Mouse (Mus musculus): ENCODE measurements around the gene Rnf121. TPM values are rescaled to one million over a fixed set of nuclear protein-coding genes. Genes with fewer than 3 reads are reported as not detected.
A peak's percentile ranks its signal among the peaks of the same experiment; 100 is the strongest.

Rnf121 gene
- polyA plus RNA-seq (2012; rRNA removed) = 14.2 and 17.7 TPM in 2 replicates

DNA sequence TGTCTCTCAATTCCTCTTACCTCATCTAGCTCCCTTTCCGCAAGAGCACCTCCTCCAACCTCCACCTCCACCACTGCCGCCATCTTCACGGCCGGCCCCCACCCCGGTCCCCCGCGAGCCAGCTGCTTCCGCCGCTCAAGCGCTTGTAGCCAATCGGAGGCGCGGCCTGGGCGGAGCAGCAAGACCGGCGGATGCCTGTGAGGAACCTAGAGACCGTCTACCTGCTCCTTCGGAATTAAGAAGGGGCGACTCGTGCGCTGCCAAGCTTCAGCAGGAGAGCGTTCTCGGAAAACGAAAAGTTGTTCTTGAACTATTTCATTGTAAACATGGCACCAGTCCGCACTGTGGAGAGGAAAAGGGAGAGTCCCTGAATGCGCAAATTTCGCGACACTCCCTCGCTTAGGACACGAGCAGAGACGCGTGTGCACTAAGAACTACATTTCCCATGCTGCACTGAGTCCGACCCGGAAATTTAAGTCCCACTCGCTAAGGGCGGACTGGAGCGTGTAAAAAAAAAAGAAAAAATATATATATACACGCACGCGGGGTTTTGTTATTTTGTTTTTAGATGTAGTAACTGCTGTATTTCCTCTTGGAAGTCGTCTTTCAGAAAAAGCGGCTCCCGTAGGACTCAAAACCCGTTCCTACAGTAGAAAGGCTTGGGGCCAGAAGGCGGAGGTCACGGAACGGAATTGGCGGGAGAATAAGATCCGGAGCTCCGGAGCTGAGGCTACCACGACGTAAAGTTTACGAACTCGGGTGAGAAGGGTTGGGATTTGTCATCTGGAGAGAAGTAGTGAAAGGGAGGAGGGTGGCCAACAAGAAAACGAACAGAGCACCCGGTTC, at the start of gene Rnf121, which contains the start of the genes Xndc1 and Xntrpc:
Rnf121 (minus strand) TSS at position 424 of the 846 bp plus-strand sequence.
Xndc1 (plus strand) TSS at position 466 of the 846 bp plus-strand sequence.
Xntrpc (plus strand) TSS at position 668 of the 846 bp plus-strand sequence.
- H3K36me3 ChIP-seq (ENCODE audit: control insufficient read depth, insufficient read depth, low read length) = no peaks in the 10 kb centered on the region
- no peak for TF ChIP-seq CTCF (IDR thresholded peaks at IDR 0.05; ENCODE audit: extremely low read depth, insufficient read depth, insufficient read length, insufficient replicate concordance)
- TF ChIP-seq POLR2A (IDR thresholded peaks at IDR 0.05; ENCODE audit: low read depth, low read length) = peak; percentile 29
- under 1% methylated on average over 56 of the region's 56 CpGs for WGBS

DNA sequence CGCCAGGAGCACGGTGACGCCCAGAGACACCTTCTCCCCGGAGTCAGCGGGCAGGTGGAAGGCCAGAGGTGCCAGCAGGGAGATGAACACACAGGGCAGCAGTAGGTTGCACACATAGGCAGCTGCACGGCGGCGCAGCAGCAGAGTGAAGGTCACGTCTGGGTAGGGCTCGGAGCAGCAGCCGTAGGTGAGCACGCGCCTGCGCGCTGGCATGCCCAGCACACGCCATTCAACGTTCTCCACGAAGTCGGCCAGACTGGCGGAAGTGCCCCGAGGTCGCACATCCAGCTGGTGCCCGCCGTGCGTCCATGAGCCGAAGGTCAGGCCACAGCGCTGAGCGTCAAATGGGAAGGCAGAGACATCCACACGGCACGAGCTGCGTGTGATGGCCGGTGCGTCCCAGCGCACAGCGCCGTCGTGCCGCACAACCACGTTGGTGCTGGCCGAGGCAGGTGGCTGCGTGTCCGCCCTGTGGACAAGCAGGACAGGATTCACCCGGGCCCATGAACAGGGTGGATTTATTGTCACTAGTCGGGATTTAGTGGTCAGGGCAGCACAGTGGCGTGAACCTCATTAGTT, 48.0 kb upstream of the Rnf121 start:
- TF ChIP-seq POLR2A (IDR thresholded peaks at IDR 0.05; ENCODE audit: low read depth, low read length) = no peak
- TF ChIP-seq CTCF (IDR thresholded peaks at IDR 0.05; ENCODE audit: extremely low read depth, insufficient read depth, insufficient read length, insufficient replicate concordance) = no peak
- Histone ChIP-seq H3K27me3 (ENCODE audit: control insufficient read depth, insufficient read depth, low read length) (no peaks in the 10 kb centered on the region), H3K36me3 (ENCODE audit: control insufficient read depth, insufficient read depth, low read length) (no peaks in the 10 kb centered on the region), H3K27ac (ENCODE audit: insufficient read depth, low read length) (no peak overlapping the region), H3K4me3 (ENCODE audit: extremely low read depth, insufficient read depth, insufficient read length) (no peak overlapping the region), H3K4me1 (ENCODE audit: control insufficient read depth, insufficient read depth, insufficient read length) (no peaks in the 10 kb centered on the region)
- no peak for DNase-seq (ENCODE audit: low read depth in 1 of 2, low spot score in 2 of 2)
- WGBS = 87% methylated on average over 45 of the region's 45 CpGs

More for the DNA sequence above, at the start of gene Rnf121, which contains the start of the genes Xndc1 and Xntrpc:
- DNase-seq (ENCODE audit: low read depth in 1 of 2, low spot score in 2 of 2) = peak; percentile 83 to 90
- H3K27ac ChIP-seq (ENCODE audit: insufficient read depth, low read length) = peak within 1 kb of the TSS; percentile 78
- H3K27me3 ChIP-seq (ENCODE audit: control insufficient read depth, insufficient read depth, low read length) = no peaks in the 10 kb centered on the region
- H3K4me1 ChIP-seq (ENCODE audit: control insufficient read depth, insufficient read depth, insufficient read length) = no peaks in the 10 kb centered on the region; the same call in 1 of the 2 replicates
- peak within 1 kb of the TSS; percentile 72 for H3K4me3 ChIP-seq (ENCODE audit: extremely low read depth, insufficient read depth, insufficient read length)

DNA sequence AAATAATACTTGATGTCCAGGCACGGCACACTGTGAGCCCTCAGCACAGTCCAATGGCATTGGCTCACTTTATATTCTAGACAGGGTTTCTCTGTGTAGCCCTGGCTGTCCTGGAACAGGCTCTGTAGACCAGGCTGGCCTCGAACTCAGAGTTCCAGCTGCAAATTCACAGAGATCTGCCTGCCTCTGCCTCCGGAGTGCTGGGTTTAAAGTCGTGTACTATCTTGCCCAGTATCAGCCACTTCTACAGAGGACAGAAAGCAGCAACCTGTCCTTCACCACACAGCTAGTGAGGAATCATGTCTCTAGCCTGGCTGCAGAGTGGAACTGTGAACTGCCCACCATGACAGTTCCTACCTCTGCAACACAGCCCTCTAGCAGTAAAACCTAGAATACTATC, 44.5 kb upstream of the Rnf121 start:
- WGBS = 70% methylated on average over 4 of the region's 4 CpGs
- H3K36me3 ChIP-seq (ENCODE audit: control insufficient read depth, insufficient read depth, low read length) = no peaks in the 10 kb centered on the region
- TF ChIP-seq POLR2A (IDR thresholded peaks at IDR 0.05; ENCODE audit: low read depth, low read length) (no peak), CTCF (IDR thresholded peaks at IDR 0.05; ENCODE audit: extremely low read depth, insufficient read depth, insufficient read length, insufficient replicate concordance) (no peak)
- no peak overlapping the region for H3K4me3 ChIP-seq (ENCODE audit: extremely low read depth, insufficient read depth, insufficient read length)
- H3K4me1 ChIP-seq (ENCODE audit: control insufficient read depth, insufficient read depth, insufficient read length) = peaks cover 4% of the 10 kb centered on the region; the same call in 1 of the 2 replicates
- H3K27ac ChIP-seq (ENCODE audit: insufficient read depth, low read length) = no peak overlapping the region
- no peaks in the 10 kb centered on the region for H3K27me3 ChIP-seq (ENCODE audit: control insufficient read depth, insufficient read depth, low read length)
- DNase-seq (ENCODE audit: low read depth in 1 of 2, low spot score in 2 of 2) = no peak

DNA sequence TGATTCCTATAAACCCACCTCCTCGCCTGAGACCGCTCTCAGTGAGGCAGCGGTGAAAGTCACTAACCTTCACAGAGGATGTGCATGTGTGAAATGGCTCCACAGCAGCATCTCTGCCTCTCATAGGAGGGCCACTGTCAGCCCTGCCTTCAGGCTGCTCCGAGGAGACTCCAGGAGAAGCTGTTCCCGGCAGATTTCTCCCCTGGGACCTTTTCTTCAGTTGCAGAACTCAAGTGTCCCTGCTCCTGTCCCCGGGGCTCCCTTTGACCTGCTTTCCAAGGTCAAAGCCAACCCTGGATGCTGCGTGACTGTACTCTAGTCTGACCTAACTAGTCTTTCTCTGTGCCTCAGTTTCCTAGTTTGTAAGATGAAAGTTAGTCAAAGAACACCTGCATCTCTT, 43.9 kb upstream of the Rnf121 start, which contains the start of gene Art5:
Art5 (minus strand) TSS at position 319 of the 400 bp plus-strand sequence.
- TF ChIP-seq CTCF (IDR thresholded peaks at IDR 0.05; ENCODE audit: extremely low read depth, insufficient read depth, insufficient read length, insufficient replicate concordance) = no peak
- no peak for TF ChIP-seq POLR2A (IDR thresholded peaks at IDR 0.05; ENCODE audit: low read depth, low read length)
- WGBS = 78% methylated on average over 7 of the region's 7 CpGs
- Histone ChIP-seq H3K36me3 (ENCODE audit: control insufficient read depth, insufficient read depth, low read length) (no peaks in the 10 kb centered on the region), H3K4me1 (ENCODE audit: control insufficient read depth, insufficient read depth, insufficient read length) (peaks cover 4% of the 10 kb centered on the region; the same call in 1 of the 2 replicates), H3K4me3 (ENCODE audit: extremely low read depth, insufficient read depth, insufficient read length) (no peak within 1 kb of the TSS), H3K27me3 (ENCODE audit: control insufficient read depth, insufficient read depth, low read length) (no peaks in the 10 kb centered on the region), H3K27ac (ENCODE audit: insufficient read depth, low read length) (no peak within 1 kb of the TSS)
- DNase-seq (ENCODE audit: low read depth in 1 of 2, low spot score in 2 of 2) = no peak

DNA sequence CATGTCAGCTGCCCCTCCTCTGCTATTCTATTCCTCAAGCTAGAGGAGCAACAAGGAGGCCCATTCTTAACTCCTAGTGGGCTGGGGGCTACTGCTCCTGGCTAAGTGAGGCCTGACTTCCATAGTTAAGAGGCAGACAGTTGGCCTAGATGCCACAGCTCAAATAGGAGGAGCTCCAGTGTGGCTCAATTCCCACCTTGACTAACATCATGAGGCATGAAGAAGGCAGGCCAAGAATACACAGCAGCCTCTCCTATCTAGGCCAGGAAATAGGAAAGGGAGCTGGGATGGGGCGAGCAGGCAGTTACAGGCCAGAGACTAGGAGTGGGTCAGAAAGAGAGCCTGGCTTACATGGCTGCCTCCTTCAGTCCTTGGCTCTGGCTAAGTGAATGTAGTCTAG, 42.9 kb upstream of the Rnf121 start:
- no peak for DNase-seq (ENCODE audit: low read depth in 1 of 2, low spot score in 2 of 2)
- no peaks in the 10 kb centered on the region for H3K27me3 ChIP-seq (ENCODE audit: control insufficient read depth, insufficient read depth, low read length)
- H3K27ac ChIP-seq (ENCODE audit: insufficient read depth, low read length) = no peak overlapping the region
- no peak overlapping the region for H3K4me3 ChIP-seq (ENCODE audit: extremely low read depth, insufficient read depth, insufficient read length)
- TF ChIP-seq POLR2A (IDR thresholded peaks at IDR 0.05; ENCODE audit: low read depth, low read length) (no peak), CTCF (IDR thresholded peaks at IDR 0.05; ENCODE audit: extremely low read depth, insufficient read depth, insufficient read length, insufficient replicate concordance) (no peak)
- WGBS = 95% methylated on average over 1 of the region's 1 CpGs
- H3K36me3 ChIP-seq (ENCODE audit: control insufficient read depth, insufficient read depth, low read length) = no peaks in the 10 kb centered on the region
- H3K4me1 ChIP-seq (ENCODE audit: control insufficient read depth, insufficient read depth, insufficient read length) = peaks cover 4% of the 10 kb centered on the region; the same call in 1 of the 2 replicates

DNA sequence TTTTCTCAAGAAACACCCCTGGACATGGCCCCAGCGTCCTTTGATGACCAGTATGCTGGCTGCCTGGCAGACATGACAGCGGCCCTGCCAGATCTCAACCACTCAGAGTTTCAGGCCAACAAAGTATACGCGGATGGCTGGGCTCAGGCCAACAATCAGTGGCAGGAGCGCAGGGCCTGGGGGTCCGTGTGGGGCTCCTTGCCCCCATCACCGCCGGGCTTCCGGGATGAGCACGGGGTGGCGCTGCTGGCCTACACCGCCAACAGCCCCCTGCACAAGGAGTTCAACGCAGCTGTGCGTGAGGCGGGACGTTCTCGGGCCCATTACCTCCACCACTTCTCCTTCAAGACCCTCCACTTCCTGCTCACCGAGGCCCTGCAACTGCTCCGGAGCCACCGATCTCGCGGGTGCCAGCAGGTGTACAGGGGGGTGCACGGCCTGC, 41.5 kb upstream of the Rnf121 start:
- H3K36me3 ChIP-seq (ENCODE audit: control insufficient read depth, insufficient read depth, low read length) = no peaks in the 10 kb centered on the region
- no peak for DNase-seq (ENCODE audit: low read depth in 1 of 2, low spot score in 2 of 2)
- no peaks in the 10 kb centered on the region for H3K27me3 ChIP-seq (ENCODE audit: control insufficient read depth, insufficient read depth, low read length)
- H3K27ac ChIP-seq (ENCODE audit: insufficient read depth, low read length) = no peak overlapping the region
- 28% methylated on average over 22 of the region's 23 CpGs for WGBS
- TF ChIP-seq POLR2A (IDR thresholded peaks at IDR 0.05; ENCODE audit: low read depth, low read length) (no peak), CTCF (IDR thresholded peaks at IDR 0.05; ENCODE audit: extremely low read depth, insufficient read depth, insufficient read length, insufficient replicate concordance) (no peak)
- peaks cover 4% of the 10 kb centered on the region; the same call in 1 of the 2 replicates for H3K4me1 ChIP-seq (ENCODE audit: control insufficient read depth, insufficient read depth, insufficient read length)
- H3K4me3 ChIP-seq (ENCODE audit: extremely low read depth, insufficient read depth, insufficient read length) = peak overlapping the region; percentile 16; the same call in 1 of the 2 replicates

Data from spleen, adult 2 months (tissue).